Mouse (Mus musculus): ENCODE results near the gene Dcun1d4.

The Dcun1d4 gene

DNA sequence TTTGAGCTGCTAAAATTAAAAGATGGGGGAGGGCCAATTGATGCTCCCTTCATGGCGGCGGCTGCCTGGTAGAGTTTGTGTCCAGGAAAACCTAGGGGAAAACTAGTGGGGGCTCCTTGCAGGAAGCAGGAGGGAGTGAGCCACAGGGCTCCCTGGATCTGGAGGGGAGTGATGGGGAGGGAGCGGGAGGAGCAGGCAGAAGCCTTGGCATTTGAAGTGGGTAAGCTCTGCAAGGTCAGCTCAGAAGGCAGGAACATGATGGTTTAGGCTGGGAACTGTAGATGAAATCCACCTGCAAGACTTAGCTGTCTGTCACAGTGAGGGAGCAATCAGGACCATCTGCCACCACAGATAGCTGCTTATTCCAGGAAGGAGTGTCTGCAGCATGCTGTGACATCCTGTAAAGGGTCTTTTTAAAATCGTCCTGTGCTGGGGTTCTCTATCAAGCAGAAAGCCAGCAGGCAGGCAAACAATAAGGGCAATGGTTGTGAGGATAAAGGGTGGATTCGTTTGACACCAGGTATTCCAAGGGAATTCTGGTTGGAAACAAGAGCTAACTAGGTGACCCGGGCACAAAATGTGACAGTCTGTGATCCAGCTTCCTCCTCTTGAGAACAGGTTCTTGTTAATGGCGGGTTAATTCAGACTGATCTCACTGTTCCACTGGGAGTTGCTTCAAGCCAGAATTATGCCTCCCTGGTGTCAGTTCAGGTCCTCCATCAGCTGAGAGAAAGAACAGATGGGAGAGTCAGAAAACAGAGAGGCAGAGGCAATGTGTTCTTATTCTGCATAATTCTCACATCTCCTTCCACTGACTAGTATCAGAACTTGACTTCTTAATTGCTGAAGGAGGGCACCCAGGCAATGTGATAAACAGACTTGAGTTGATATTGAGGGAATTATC, 104.7 kb downstream of the Dcun1d4 start:
- intact Hi-C loops (cut with DNase I): no loop called here

GRCm38 (mm10) chr5:73586597-73586996, 105.8 kb downstream of the Dcun1d4 start:
- intact Hi-C loops (cut with DNase I): no loop called here

DNA sequence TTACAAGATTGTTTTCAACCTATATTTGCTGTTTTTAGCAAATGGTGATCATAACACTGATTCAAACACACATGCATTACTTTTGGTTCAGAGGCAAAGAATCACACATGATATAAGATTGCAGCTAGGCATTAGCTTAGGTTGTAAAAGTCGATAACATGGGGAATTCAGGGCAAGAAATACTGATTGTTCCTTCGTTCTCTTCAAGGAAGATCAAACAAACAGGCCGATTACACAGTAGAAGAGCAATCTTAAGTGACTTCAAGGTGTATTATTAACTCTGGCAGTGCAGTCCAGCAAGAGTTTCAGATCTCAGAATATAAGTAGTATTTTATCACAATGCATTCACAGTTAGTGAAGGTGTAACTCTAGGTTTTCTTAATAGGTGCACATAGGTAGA, 106.3 kb downstream of the Dcun1d4 start:
- intact Hi-C loops (cut with DNase I): no loop called here

DNA sequence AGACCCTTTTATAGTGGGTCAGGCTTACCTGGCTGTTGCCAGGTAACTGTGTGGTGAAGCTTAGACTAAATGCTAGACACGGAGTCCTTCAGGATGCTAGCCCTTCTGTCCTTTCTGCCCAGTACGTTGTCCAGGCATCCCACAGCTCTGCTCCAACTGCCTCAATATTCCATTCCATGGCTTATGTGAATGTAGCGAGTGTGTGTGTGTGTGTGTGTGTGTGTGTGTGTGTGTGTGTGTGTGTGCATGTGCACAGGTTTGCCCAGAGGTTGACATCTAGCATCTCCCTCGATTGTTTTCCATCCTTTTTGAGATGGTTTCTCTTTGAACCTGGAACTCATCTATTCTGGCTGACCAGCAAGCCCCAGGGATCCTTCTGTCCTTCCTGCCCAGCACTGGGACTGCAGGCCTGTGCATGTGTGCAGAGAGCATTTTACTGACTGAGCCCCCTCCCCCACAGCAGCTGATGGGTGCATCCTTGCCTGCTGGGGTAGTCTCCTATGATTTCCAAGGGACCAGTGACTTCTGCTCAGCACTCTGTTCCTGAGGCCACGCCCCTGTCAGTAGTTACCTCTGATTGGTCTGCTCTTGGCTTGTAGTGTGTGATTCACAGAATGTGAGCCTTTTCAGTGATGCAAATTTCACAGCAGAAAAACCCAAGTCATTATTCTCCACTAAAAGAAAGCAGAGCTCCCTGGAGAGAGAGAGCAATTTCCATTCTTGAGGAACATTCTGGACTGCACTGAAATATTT, 118.3 kb downstream of the Dcun1d4 start:
- intact Hi-C loops (cut with DNase I): no loop called here

GRCm38 (mm10) chr5:73599991-73600390, 119.2 kb downstream of the Dcun1d4 start:
- intact Hi-C loops (cut with DNase I): no loop called here

DNA sequence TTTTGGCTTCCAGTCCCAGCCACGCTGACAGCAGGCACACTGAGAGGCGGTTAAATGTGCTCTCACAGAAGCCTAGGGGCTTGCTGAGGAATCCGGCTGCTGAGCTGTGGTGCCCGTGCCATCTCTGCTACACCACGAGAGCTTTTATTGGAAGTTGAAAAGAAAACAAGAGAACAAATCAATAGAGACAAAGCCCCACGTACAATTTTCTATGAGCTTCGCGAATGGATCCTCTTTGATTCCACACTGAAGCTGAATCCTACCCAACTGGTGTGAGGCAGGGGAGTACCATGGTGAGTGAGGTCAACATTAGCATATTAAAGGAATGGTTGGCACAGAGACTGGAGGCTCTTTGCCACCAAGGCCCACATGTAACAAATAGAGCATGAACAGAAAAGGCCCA, 120.6 kb downstream of the Dcun1d4 start:
- intact Hi-C loops (cut with DNase I): no loop called here

- intact Hi-C loops (cut with DNase I): no loop called here
These were observed 122.1 kb downstream of the Dcun1d4 start for GRCm38 (mm10) chr5:73602865-73603264.

GRCm38 (mm10) chr5:73604542-73604941, 123.7 kb downstream of the Dcun1d4 start:
- intact Hi-C loops (cut with DNase I): no loop called here

GRCm38 (mm10) chr5:73604964-73605363, 124.2 kb downstream of the Dcun1d4 start:
- intact Hi-C loops (cut with DNase I): no loop called here
